In the genomic region with DNA sequence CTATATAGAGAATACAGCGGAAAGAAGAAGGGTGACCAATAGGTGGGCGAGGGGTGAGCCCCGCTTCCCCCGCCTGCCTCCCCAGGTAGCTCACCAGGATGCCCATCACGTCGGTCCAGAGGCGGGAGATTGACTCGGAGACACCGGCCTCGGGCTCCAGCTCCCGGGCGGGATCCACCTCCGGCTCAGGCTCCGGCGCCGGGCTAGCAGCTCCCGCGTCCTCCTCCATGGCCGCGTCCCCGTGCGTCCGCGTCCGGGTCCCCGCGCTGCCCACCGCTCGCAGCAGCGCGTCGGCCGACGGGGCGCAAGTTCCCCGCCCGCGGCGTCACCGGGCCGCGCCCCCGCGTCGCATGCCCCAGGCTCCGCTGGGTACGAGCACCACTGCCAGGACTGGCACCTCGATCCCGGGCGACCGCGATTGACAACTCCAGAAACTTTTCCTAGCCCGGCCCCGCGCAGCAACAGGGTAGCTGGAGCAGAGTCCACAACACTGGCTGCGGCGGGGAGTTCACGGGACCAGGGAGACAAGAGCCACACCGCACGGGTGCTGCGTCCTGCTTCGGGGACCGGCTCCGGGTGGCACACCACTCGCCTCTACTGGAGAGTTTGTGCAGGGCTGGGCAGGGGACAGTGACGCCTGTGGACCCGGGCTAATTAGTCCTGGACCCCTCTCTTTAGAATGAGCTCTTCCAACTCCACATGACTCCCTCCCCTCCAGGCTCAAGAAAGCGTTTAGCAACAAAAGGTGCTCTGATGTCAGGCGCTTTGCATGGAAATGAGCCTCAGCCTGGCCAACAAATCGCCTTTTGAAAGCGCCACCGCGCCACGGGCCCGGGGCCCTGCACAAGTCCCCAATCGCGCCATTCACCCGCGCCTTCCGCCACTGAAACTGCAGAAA, we compare ENCODE assay signal across 8 mouse cellular contexts. TPM values are rescaled to one million over a fixed set of nuclear protein-coding genes. Genes with fewer than 3 reads are reported as not detected.
DNase-seq lines count a peak whose midpoint lies in the region; ATAC-seq and TF ChIP-seq lines count a peak whose summit lies in the region.

Gene Sash1, minus strand, starts transcription at position 441 of the 898 bp plus-strand sequence.

- TF ChIP-seq POLR2A in small intestine, adult 2 months (IDR thresholded peaks at IDR 0.05; ENCODE audit: low read depth, low read length) = peak; percentile 92

- DNase-seq in adrenal gland, postnatal 4 days (ENCODE audit: low spot score in 2 of 2) = peak; percentile 60 to 76
- peak; percentile 89 for DNase-seq in embryonic facial prominence, embryonic 11.5 days (ENCODE audit: low spot score)
- DNase-seq in heart, adult 18-20 months = peak; percentile 92 to 93
- peak; percentile 94 for DNase-seq in kidney, adult 18-20 months
- peak; percentile 92 for DNase-seq in limb, embryonic 10.5 days (ENCODE audit: low spot score)
- DNase-seq in midbrain, embryonic 11.5 days (ENCODE audit: low spot score, missing footprints) = peak; percentile 99

- H3K4me2 ChIP-seq in embryonic facial prominence, embryonic 11.5 days (ENCODE audit: low read depth, low read length) = peak within 1 kb of the TSS; percentile 55
- H3K4me2 ChIP-seq in midbrain, embryonic 11.5 days = peak within 1 kb of the TSS; percentile 64

- no peak for TF ChIP-seq CTCF in small intestine, adult 2 months (IDR thresholded peaks at IDR 0.05; ENCODE audit: extremely low read depth, insufficient read length, insufficient replicate concordance, low read depth, low read length)

- H3K9ac ChIP-seq in embryonic facial prominence, embryonic 11.5 days (replicated peaks; ENCODE audit: low read length) = peak within 1 kb of the TSS; percentile 81
- peak within 1 kb of the TSS; percentile 79 for H3K9ac ChIP-seq in midbrain, embryonic 11.5 days (ENCODE audit: low read length)

- no peaks in the 10 kb centered on the region for H3K27me3 ChIP-seq in embryonic facial prominence, embryonic 11.5 days (ENCODE audit: control insufficient read depth, insufficient read depth, low read length)
- no peaks in the 10 kb centered on the region for H3K27me3 ChIP-seq in limb, embryonic 10.5 days (ENCODE audit: low read depth, poor library complexity, severe bottlenecking)
- no peaks in the 10 kb centered on the region for H3K27me3 ChIP-seq in midbrain, embryonic 11.5 days (ENCODE audit: control insufficient read depth, insufficient read depth, low read length)
- no peaks in the 10 kb centered on the region for H3K27me3 ChIP-seq in small intestine, adult 2 months (ENCODE audit: control insufficient read depth, insufficient read depth, low read length)

- H3K4me1 ChIP-seq in embryonic facial prominence, embryonic 11.5 days (ENCODE audit: control insufficient read depth, insufficient read depth, low read length) = peaks cover 3% of the 10 kb centered on the region; the same call in 1 of the 2 replicates
- H3K4me1 ChIP-seq in limb, embryonic 10.5 days = peaks cover 58% of the 10 kb centered on the region
- peaks cover 14% of the 10 kb centered on the region for H3K4me1 ChIP-seq in midbrain, embryonic 11.5 days (ENCODE audit: control insufficient read depth, insufficient read depth, low read length)
- H3K4me1 ChIP-seq in small intestine, adult 2 months (ENCODE audit: control insufficient read depth, insufficient read depth, insufficient read length, low read length) = peaks cover 5% of the 10 kb centered on the region; the same call in 1 of the 2 replicates

- ATAC-seq in embryonic facial prominence, embryonic 11.5 days (replicated peaks; ENCODE audit: insufficient number of reproducible peaks, low FRiP score, low TSS enrichment, low read depth) = peak; percentile 91
- peak; percentile 92 for ATAC-seq in midbrain, embryonic 11.5 days (ENCODE audit: low FRiP score)
- ATAC-seq in inflammation-experienced regulatory T-cells, adult 6 months = no peak

- H3K36me3 ChIP-seq in embryonic facial prominence, embryonic 11.5 days (replicated peaks; ENCODE audit: control insufficient read depth, insufficient read depth, low read depth, low read length) = no peaks in the 10 kb centered on the region
- H3K36me3 ChIP-seq in limb, embryonic 10.5 days = peaks cover under 1% of the 10 kb centered on the region; the same call in 1 of the 2 replicates
- H3K36me3 ChIP-seq in midbrain, embryonic 11.5 days (ENCODE audit: control insufficient read depth, insufficient read depth, low read length) = no peaks in the 10 kb centered on the region
- H3K36me3 ChIP-seq in small intestine, adult 2 months (ENCODE audit: control insufficient read depth, insufficient read depth, low read length) = no peaks in the 10 kb centered on the region

- peak within 1 kb of the TSS; percentile 77 for H3K27ac ChIP-seq in embryonic facial prominence, embryonic 11.5 days (replicated peaks; ENCODE audit: low read depth, low read length)
- H3K27ac ChIP-seq in limb, embryonic 10.5 days = peak within 1 kb of the TSS; percentile 99
- peak within 1 kb of the TSS; percentile 97 for H3K27ac ChIP-seq in midbrain, embryonic 11.5 days (ENCODE audit: low read depth, low read length)
- H3K27ac ChIP-seq in small intestine, adult 2 months (ENCODE audit: insufficient read depth, low read depth, low read length) = peak within 1 kb of the TSS; percentile 94

- under 1% methylated on average over 77 of the region's 80 CpGs for WGBS in embryonic facial prominence, embryonic 11.5 days
- under 1% methylated on average over 80 of the region's 80 CpGs for WGBS in limb, embryonic 10.5 days
- WGBS in midbrain, embryonic 11.5 days = under 1% methylated on average over 70 of the region's 80 CpGs
- under 1% methylated on average over 80 of the region's 80 CpGs for WGBS in small intestine, adult 2 months

- no peaks in the 10 kb centered on the region for H3K9me3 ChIP-seq in embryonic facial prominence, embryonic 11.5 days (replicated peaks; ENCODE audit: control insufficient read depth, low read length)
- H3K9me3 ChIP-seq in limb, embryonic 10.5 days (replicated peaks) = no peaks in the 10 kb centered on the region
- H3K9me3 ChIP-seq in midbrain, embryonic 11.5 days (ENCODE audit: control insufficient read depth, low read length) = no peaks in the 10 kb centered on the region

- peak within 1 kb of the TSS; percentile 75 for H3K4me3 ChIP-seq in embryonic facial prominence, embryonic 11.5 days (ENCODE audit: low read depth, low read length)
- H3K4me3 ChIP-seq in limb, embryonic 10.5 days = peak within 1 kb of the TSS; percentile 73
- H3K4me3 ChIP-seq in midbrain, embryonic 11.5 days (ENCODE audit: low read depth, low read length) = peak within 1 kb of the TSS; percentile 75
- H3K4me3 ChIP-seq in small intestine, adult 2 months (ENCODE audit: low read depth, low read length) = peak within 1 kb of the TSS; percentile 81

RNA-seq across cellular contexts. Expression of gene Sash1, which starts in this region (rescaled TPM):
- 10 to 100 TPM; 71.2 to 74.2 TPM for total RNA-seq in adrenal gland, postnatal 4 days (2021)
- polyA plus RNA-seq in embryonic facial prominence, embryonic 11.5 days (2014; fragmentation: Nextera tagmentation; extraction: Ambion mirVana) = 3.3 and 3.9 TPM in 2 replicates
- 10 to 100 TPM; 29.7 to 31.8 TPM for total RNA-seq in heart, adult 18-20 months (2021)
- 4.3 and 4.7 TPM in 2 replicates for polyA plus RNA-seq in limb, embryonic 10.5 days (2016; fragmentation: Nextera tagmentation; extraction: Ambion mirVana)
- polyA plus RNA-seq in midbrain, embryonic 11.5 days (2014; fragmentation: Nextera tagmentation; extraction: Ambion mirVana) = 2.9 and 3.0 TPM in 2 replicates
- 10.2 and 19.9 TPM in 2 replicates for polyA plus RNA-seq in small intestine, adult 2 months (2012; rRNA removed)
- under 1 TPM in 1 of 3 experiments, not detected in 2; 0.16 TPM for polyA plus RNA-seq in inflammation-experienced regulatory T-cells, adult 6 months (2017; shearing (Covaris generic))
